Mouse (Mus musculus) kidney, adult 2 months (tissue): ENCODE results near the gene Arhgap29. TPM values are rescaled to one million over a fixed set of nuclear protein-coding genes. Genes with fewer than 3 reads are reported as not detected.

Experiments used
- DNase-seq: peaks from one replicate; pipeline ENCODE4 v3.0.0; 2021
- H3K27ac ChIP-seq: fragments of 200-500 bp; 2 replicates; pipeline ENCODE4 v1.5.1; 2012; ENCODE audit warnings: low read depth, low read length, control low read depth, inconsistent platforms; ENCODE audit not compliant: insufficient read depth
- H3K27me3 ChIP-seq: fragments of 200-500 bp; replicated peaks from 2 replicates; pipeline ENCODE4 v1.6.1; 2012; ENCODE audit warnings: mild to moderate bottlenecking, moderate library complexity, low read length, inconsistent platforms; ENCODE audit not compliant: control insufficient read depth, insufficient read depth
- H3K36me3 ChIP-seq: fragments of 200-500 bp; 2 replicates; pipeline ENCODE4 v1.6.1; 2012; ENCODE audit warnings: mild to moderate bottlenecking, moderate library complexity, low read length, inconsistent platforms; ENCODE audit not compliant: control insufficient read depth, insufficient read depth
- H3K4me1 ChIP-seq: fragments of 200-500 bp; 2 replicates; pipeline ENCODE4 v1.6.1; 2011; ENCODE audit warnings: low read length; ENCODE audit not compliant: control insufficient read depth, insufficient read depth
- H3K4me3 ChIP-seq: fragments of 200-500 bp; 2 replicates; pipeline ENCODE4 v1.5.1; 2011; ENCODE audit warnings: mild to moderate bottlenecking, low read depth, low read length, control low read depth; ENCODE audit not compliant: insufficient read depth
- CTCF ChIP-seq: fragments of 200-500 bp; conservative IDR thresholded peaks from 2 replicates; pipeline ENCODE4 v1.5.1; 2011; ENCODE audit warnings: low read depth, mild to moderate bottlenecking, control low read depth, low read length, moderate library complexity, mixed read lengths; ENCODE audit not compliant: insufficient read depth, insufficient read length
- POLR2A ChIP-seq: fragments of 200-500 bp; IDR thresholded peaks from one replicate; pipeline ENCODE4 v1.6.1; 2011; ENCODE audit warnings: low read depth, low read length, control low read depth
- WGBS: fragments of 180-500 bp; shearing (Covaris S2); methylation state at CpG from one replicate; pipeline ENCODE4 v1.1.7; 2018; 5-methylcytosine and 5-hydroxymethylcytosine counted together
- polyA plus RNA-seq: library from polyadenylated mRNA; depleted of rRNA; stranded (reverse); fragments of >200 nt; gene quantifications from 2 replicates; pipeline ENCODE4 v1.2.3, GENCODE M21; 2012

Gene Arhgap29
- polyA plus RNA-seq, 1 experiment, result 28.4 TPM

DNA sequence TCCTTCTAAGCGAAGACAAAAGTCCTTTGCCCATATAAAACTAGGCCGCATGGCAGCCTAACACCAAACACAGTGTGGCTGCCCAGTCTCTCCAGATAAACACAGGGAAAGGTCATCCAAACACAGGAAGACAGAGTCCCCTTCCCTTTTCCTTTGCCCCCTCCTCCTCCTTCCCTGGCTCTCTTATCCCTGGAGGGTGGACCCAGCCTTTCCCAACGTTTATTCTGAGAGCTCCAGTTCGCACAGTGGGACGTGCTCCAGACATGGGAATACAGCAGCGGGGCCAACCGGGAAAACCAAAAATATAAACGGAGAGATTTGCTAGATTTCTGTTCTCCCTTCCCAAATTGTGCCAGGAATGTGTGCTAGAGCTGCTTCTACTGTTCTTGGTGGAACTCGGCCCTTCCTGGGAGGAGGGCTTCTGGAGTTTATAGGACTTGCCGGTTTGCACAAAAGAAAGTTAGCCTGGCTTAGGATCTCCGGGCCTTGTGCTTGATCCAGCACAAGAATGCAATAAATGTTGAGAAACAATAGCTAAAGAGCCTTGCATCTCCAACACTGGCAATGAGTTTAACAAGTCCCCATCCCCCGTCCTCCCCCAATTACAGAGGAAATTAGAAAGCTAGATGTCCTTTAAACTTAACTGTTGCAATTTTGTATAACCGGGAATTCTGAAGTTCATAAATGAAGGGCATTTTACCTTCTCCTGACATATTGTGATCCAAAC, 37.7 kb upstream of the Arhgap29 start:
- H3K4me1 ChIP-seq, result no peaks in the 10 kb centered on the region; the same call in 1 of the 2 replicates
- DNase-seq, result peak; percentile 81
- H3K27me3 ChIP-seq, result no peaks in the 10 kb centered on the region
- H3K27ac ChIP-seq, result peak overlapping the region; percentile 54
- H3K36me3 ChIP-seq, result no peaks in the 10 kb centered on the region
- TF ChIP-seq POLR2A, result no peak
- TF ChIP-seq CTCF, result no peak
- WGBS, result 57% methylated on average over 13 of the region's 13 CpGs
- H3K4me3 ChIP-seq, result no peak overlapping the region

DNA sequence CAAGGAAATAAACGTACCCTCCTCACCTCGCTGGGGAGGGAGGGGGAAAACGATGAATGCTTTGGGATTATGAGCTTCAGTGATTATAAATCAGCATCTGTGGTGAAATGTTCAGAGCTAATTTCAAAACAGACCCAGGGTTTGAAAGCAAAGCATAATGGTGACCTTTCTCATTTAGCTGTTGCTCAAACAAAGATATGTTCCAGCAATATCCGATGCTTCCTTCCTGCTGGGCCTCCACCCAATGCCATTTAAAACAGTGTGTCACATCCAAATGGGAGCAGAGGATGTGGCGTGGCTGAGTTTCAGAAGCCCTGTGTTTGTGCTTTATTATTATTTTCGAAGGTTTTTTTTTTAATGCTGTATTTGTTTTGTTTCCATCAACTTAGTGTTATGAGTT, 37.1 kb upstream of the Arhgap29 start:
- no peak for TF ChIP-seq POLR2A
- TF ChIP-seq CTCF, result no peak
- DNase-seq, result peak; percentile 87
- no peaks in the 10 kb centered on the region for H3K27me3 ChIP-seq
- WGBS, result 62% methylated on average over 6 of the region's 6 CpGs
- peak overlapping the region; percentile 54 for H3K27ac ChIP-seq
- H3K4me1 ChIP-seq, result no peaks in the 10 kb centered on the region; the same call in 1 of the 2 replicates
- no peak overlapping the region for H3K4me3 ChIP-seq
- no peaks in the 10 kb centered on the region for H3K36me3 ChIP-seq

DNA sequence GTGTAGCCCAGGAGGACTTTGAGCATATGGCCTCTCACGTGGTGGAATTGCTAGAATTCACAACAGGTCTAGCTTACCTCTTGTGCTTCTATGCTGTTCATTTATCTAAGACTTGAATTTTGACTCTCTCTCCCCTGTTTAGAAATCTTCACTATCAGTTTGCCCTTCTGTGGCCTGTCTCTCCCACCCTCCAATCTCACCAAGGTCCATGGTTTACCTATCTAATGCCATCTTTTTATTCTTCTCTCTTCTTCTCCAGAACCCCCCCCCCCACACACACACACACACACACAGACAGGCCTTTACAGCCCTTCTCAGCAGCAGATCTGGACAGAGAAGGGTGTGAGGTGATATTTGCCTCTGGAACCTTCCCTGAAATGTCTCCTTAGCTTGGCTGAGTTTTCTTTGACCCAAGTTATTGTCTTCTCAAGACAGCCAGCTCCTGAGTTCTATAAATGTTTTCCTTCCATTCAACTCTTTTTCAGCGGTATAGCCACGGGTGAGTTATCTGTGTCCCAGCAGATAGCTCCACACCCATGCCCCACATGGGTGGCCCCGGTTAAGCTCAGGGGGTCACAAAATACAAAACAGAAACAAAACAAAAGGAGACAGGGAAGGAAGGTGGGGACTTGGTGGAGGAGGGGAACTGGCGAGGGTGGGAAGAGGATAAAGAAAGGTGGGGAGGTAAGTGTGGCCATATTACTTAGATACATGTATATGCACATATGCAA, 35.4 kb upstream of the Arhgap29 start:
- TF ChIP-seq POLR2A (no peak), CTCF (no peak)
- DNase-seq, result no peak
- Histone ChIP-seq H3K27ac (no peak overlapping the region), H3K4me1 (no peaks in the 10 kb centered on the region; the same call in 1 of the 2 replicates), H3K36me3 (no peaks in the 10 kb centered on the region), H3K4me3 (no peak overlapping the region), H3K27me3 (no peaks in the 10 kb centered on the region)
- 83% methylated on average over 5 of the region's 5 CpGs for WGBS

DNA sequence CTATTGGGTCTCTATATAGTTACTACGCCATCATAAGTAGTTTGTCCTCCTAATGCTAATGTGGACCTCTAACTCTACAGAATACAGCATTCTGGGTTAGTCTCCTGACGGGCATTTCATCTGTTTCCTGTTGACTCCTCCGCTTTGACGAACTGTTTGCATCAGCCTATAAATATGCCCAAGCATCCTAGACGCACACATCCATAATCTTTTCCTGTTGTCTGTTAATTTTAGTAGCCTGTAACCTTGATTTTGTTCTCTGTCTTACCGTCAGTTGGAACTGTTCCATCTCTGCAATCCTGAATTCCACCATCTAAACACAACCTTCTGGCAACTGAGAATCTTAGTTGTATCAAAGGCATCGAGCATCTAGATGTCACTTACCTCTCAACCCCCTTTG, 34.7 kb upstream of the Arhgap29 start:
- H3K4me3 ChIP-seq, result no peak overlapping the region
- H3K27me3 ChIP-seq, result no peaks in the 10 kb centered on the region
- WGBS, result 75% methylated on average over 7 of the region's 7 CpGs
- TF ChIP-seq POLR2A, result no peak
- no peak for TF ChIP-seq CTCF
- no peak for DNase-seq
- no peak overlapping the region for H3K27ac ChIP-seq
- H3K4me1 ChIP-seq, result no peaks in the 10 kb centered on the region; the same call in 1 of the 2 replicates
- H3K36me3 ChIP-seq, result no peaks in the 10 kb centered on the region

DNA sequence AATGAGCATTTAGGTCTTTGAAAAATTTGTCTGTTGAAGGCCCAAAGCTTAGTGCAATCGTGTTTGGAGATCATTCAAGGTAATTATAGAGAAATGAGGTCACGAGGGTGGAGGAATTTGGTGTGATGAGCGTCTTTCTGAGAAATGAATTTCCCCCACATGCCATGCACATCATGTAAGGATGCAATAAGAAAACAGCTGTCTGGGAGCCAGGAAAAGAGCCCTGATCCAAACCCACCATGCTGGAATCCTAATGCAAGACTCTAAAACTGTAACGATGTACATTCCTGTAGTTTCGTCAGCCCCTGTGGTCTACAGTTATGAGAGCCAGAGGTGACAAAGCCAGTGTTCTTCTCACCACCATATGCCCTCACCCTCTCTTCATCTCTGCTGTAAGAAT, 32.4 kb upstream of the Arhgap29 start:
- TF ChIP-seq POLR2A (no peak), CTCF (no peak)
- WGBS, result 80% methylated on average over 5 of the region's 5 CpGs
- H3K4me1 ChIP-seq, result no peaks in the 10 kb centered on the region
- no peak overlapping the region for H3K4me3 ChIP-seq
- no peak for DNase-seq
- H3K27me3 ChIP-seq, result no peaks in the 10 kb centered on the region
- H3K36me3 ChIP-seq, result no peaks in the 10 kb centered on the region
- H3K27ac ChIP-seq, result no peak overlapping the region

DNA sequence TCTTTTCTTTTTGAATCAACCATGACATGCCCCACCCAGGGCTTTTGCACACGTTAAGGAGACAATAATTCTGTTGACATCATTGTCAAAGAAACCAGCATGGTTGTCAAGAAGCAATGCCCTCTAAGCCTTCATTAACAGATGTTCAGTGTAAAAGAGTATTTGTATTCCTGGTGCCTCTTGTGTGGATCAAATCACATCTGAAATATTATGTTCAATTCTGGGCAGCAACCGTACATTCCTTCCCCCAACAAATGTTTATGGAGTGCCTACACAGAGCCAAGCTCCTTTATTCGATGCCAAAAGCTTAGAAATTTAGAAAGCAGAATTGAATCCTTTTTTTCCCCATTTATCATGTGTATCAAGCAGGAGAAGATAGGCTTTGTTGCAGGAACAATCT, 31.6 kb upstream of the Arhgap29 start:
- TF ChIP-seq POLR2A, result no peak
- Histone ChIP-seq H3K4me1 (no peaks in the 10 kb centered on the region), H3K36me3 (no peaks in the 10 kb centered on the region), H3K27ac (no peak overlapping the region), H3K4me3 (no peak overlapping the region), H3K27me3 (no peaks in the 10 kb centered on the region)
- WGBS, result 72% methylated on average over 3 of the region's 3 CpGs
- no peak for DNase-seq

DNA sequence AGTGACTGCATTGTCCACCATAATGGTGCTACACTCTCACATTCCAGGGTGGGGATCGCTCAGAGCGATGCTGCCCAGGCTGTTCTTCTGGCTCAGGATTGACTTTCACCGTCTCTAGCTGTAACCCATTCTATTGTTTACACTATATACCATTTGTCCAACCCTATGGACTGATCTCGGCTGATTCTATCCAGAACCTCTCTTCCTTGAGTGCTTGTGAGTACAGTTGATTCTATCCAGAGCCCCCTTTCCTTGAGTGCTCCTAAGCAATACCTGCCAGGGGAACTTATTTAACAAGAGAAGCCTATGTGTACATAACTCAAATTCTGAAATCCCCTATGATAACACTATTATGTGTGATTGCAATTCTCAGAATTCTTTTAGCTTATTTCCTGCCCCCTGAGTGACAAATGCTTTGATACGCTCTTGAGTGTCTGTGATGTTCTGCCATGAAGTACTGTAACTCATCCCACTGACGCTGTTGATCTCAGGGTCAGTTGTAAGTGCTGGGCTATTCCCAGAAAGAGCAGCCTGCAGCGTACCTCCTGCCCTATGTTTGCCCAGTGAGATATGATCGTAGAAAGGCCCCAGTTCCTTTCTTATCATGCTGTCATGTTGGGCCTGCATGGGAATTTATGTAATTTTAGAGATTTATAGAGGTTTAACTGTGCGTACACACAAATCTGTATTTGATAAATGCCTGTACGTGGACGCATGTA, 27.4 kb upstream of the Arhgap29 start:
- Histone ChIP-seq H3K4me3 (no peak overlapping the region), H3K36me3 (no peaks in the 10 kb centered on the region), H3K27ac (no peak overlapping the region), H3K27me3 (no peaks in the 10 kb centered on the region), H3K4me1 (no peaks in the 10 kb centered on the region)
- TF ChIP-seq POLR2A, result no peak
- no peak for TF ChIP-seq CTCF
- 88% methylated on average over 11 of the region's 11 CpGs for WGBS
- no peak for DNase-seq
